Mouse (Mus musculus): Measurements from ENCODE around the gene Usf3.

DNA sequence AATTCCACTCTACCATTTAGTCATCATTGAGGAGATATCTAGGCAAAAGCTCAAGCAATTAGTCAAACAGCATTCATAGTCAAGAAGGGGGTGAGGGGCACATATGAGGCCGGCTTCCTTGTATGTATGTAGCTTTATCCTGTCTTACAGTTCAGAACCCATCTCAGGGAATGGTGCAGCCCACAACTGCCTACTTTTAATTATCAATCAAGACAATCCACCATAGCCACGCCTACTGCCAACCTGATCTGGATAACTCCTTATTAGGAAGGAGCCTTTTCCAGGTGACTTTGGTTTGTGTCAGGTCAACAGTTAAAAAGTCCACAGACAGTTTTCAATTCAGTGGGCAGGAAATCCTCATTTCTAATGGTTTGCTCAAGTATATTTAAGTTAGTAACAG, 47.6 kb upstream of the Usf3 start:
- TF ChIP-seq CTCF (IDR thresholded peaks at IDR 0.05; ENCODE audit: borderline replicate concordance, extremely low read depth, insufficient read depth, insufficient read length) (no peak), POLR2A (IDR thresholded peaks at IDR 0.05; ENCODE audit: borderline replicate concordance, extremely low read depth, insufficient read depth, insufficient read length, poor library complexity, severe bottlenecking) (no peak)
